Mouse (Mus musculus) left cerebral cortex, postnatal 14 days (tissue): ENCODE measurements at regions not wholly inside any gene's neighbourhood (a gene's known extent, or its start where the extent isn't known, plus 50 kb on each side); places are given as distances from the start of the nearest gene placed in this dataset.
A peak's percentile ranks its signal among the peaks of the same experiment; 100 is the strongest.

Source experiments
- DNase-seq, 2 experiments: peaks; one replicate each; pipeline ENCODE4 v3.0.0; 2021 to 2022; ENCODE audit warnings: low spot score in 2 of 2, mixed read lengths in 1 of 2
- intact Hi-C: fragments of 180-260 bp; cut with DNase I; formaldehyde crosslinking; loops from one replicate; pipeline ENCODE4 v1.15.1; 2025

GRCm38 (mm10) chr12:70698466-70698865 lies 126.8 kb upstream of the Frmd6 start:
- intact Hi-C loops: loop anchor here (5.0 kb wide), 1 partner anchor 129 kb away; the partner anchor contains the start of gene Frmd6
- DNase-seq: peak; percentile 56 to 66

GRCm38 (mm10) chr12:70702473-70702872 lies 122.8 kb upstream of the Frmd6 start:
- no peak for DNase-seq
- intact Hi-C loops: no loop called here

GRCm38 (mm10) chr12:70706806-70707628 lies 118.3 kb upstream of the Frmd6 start:
- DNase-seq: no peak
- intact Hi-C loops: no loop called here

- DNase-seq: no peak
- intact Hi-C loops: no loop called here
These were observed 117.6 kb upstream of the Frmd6 start for GRCm38 (mm10) chr12:70707629-70708289.

GRCm38 (mm10) chr12:70708290-70708668 lies 117.0 kb upstream of the Frmd6 start:
- intact Hi-C loops: no loop called here
- no peak for DNase-seq

GRCm38 (mm10) chr12:70710311-70710710 lies 115.0 kb upstream of the Frmd6 start:
- intact Hi-C loops: loop anchor here (5.0 kb wide), 1 partner anchor 117 kb away; the partner anchor contains the start of gene Frmd6
- DNase-seq: no peak

- no peak for DNase-seq
- intact Hi-C loops: loop anchor here (5.0 kb wide), 1 partner anchor 116 kb away; the partner anchor contains the start of gene Frmd6
These were observed 114.3 kb upstream of the Frmd6 start for GRCm38 (mm10) chr12:70711030-70711429.

- intact Hi-C loops: loop anchor here (5.0 kb wide), 1 partner anchor 115 kb away; the partner anchor contains the start of gene Frmd6
These were observed 112.8 kb upstream of the Frmd6 start for GRCm38 (mm10) chr12:70712322-70713024.

GRCm38 (mm10) chr12:70713499-70714280 lies 111.6 kb upstream of the Frmd6 start:
- DNase-seq: no peak
- intact Hi-C loops: loop anchor here (5.0 kb wide), 1 partner anchor 114 kb away; the partner anchor contains the start of gene Frmd6

More at GRCm38 (mm10) chr12:70712322-70713024, 112.8 kb upstream of the Frmd6 start:
- DNase-seq: peak in 1 of 2 experiments; percentile 44

GRCm38 (mm10) chr12:70714281-70714679 lies 111.0 kb upstream of the Frmd6 start:
- DNase-seq: peak; percentile 64 to 76
- intact Hi-C loops: loop anchor here (5.0 kb wide), 1 partner anchor 113 kb away; the partner anchor contains the start of gene Frmd6

- intact Hi-C loops: no loop called here
- no peak for DNase-seq
These were observed 109.5 kb upstream of the Frmd6 start for GRCm38 (mm10) chr12:70715836-70716235.

- intact Hi-C loops: no loop called here
- no peak for DNase-seq
These were observed 106.7 kb upstream of the Frmd6 start for GRCm38 (mm10) chr12:70718602-70719001.

- intact Hi-C loops: no loop called here
- no peak for DNase-seq
These were observed 106.1 kb upstream of the Frmd6 start for GRCm38 (mm10) chr12:70719255-70719654.

GRCm38 (mm10) chr12:70720178-70720894 lies 105.0 kb upstream of the Frmd6 start:
- intact Hi-C loops: no loop called here
- no peak for DNase-seq

- intact Hi-C loops: no loop called here
These were observed 100.0 kb upstream of the Frmd6 start for GRCm38 (mm10) chr12:70725326-70725725.

GRCm38 (mm10) chr12:70727496-70728259 lies 97.6 kb upstream of the Frmd6 start:
- intact Hi-C loops: no loop called here
- peak in 1 of 2 experiments; percentile 51 for DNase-seq

More at GRCm38 (mm10) chr12:70725326-70725725, 100.0 kb upstream of the Frmd6 start:
- no peak for DNase-seq

- intact Hi-C loops: no loop called here
- DNase-seq: no peak
These were observed 96.9 kb upstream of the Frmd6 start for GRCm38 (mm10) chr12:70728407-70728806.

GRCm38 (mm10) chr12:70729961-70730360 lies 95.4 kb upstream of the Frmd6 start:
- intact Hi-C loops: no loop called here
- no peak for DNase-seq
